8 mouse cellular contexts compared by ENCODE assay signal in the genomic region with DNA sequence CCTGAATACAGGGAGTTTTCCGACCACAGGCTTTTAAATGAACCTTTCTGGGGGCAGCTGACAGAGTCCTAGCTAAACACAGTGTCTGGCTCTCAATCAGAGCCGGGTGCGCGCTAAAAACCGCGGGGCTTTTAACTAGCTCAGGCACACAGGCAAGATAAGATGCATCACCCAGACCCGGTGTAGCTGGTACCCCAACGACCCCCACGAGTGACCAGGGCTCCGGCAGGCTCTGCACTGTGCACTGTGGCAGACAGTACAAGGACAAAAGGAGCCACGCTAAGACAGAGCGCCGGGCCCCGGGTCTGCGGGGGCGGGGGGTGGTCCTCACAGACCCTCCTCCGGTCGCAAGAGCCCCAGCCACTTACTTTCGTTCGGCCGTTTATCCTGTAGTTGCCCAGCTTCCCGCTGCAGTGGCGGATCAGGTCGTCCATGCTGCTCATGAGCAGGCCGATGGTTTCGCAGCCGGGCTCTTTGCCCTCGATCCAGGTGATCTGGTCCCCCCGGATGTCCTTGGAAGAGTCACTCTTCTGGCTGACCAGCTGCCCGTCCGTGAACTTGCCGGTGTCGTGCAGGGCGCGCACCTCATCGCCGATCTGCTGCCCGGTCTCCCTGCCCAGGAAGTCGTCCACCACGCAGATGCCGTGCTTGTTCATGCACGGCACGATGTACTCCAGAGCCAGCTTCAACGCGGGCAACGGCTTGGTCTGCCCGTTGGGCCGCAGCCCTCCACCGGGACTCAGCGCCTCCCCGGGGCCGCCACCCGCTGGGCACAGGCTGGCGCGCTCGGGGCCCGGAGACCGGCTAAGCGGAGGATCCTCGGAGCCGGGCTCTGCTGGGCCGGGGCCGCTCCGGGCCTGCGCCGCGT. TPM values are rescaled to one million over a fixed set of nuclear protein-coding genes. Genes with fewer than 3 reads are reported as not detected.
DNase-seq lines count a peak whose midpoint lies in the region; ATAC-seq and TF ChIP-seq lines count a peak whose summit lies in the region.

No protein-coding gene starts in this region.

- no peaks in the 10 kb centered on the region for H3K9me3 ChIP-seq in embryonic facial prominence, embryonic 15.5 days (replicated peaks)
- H3K9me3 ChIP-seq in heart, postnatal 0 days (replicated peaks; ENCODE audit: control insufficient read depth, low read length) = no peaks in the 10 kb centered on the region

- peak; percentile 57 to 58 for DNase-seq in adrenal gland, postnatal 36 days
- DNase-seq in heart, postnatal 0 days (ENCODE audit: low spot score) = no peak
- peak; percentile 49 to 72 for DNase-seq in kidney, postnatal 25 days
- peak; percentile 44 for DNase-seq in lung, postnatal 10 days
- DNase-seq in retina, embryonic 14.5 days (ENCODE audit: low spot score) = peak; percentile 57
- peak; percentile 49 for DNase-seq in urinary bladder, adult 2 months (ENCODE audit: low spot score)

- H3K4me1 ChIP-seq in embryonic facial prominence, embryonic 15.5 days = peaks cover 33% of the 10 kb centered on the region
- peaks cover 35% of the 10 kb centered on the region for H3K4me1 ChIP-seq in heart, postnatal 0 days (ENCODE audit: control insufficient read depth, insufficient read depth)

- H3K36me3 ChIP-seq in embryonic facial prominence, embryonic 15.5 days = no peaks in the 10 kb centered on the region
- H3K36me3 ChIP-seq in heart, postnatal 0 days (replicated peaks; ENCODE audit: control insufficient read depth, insufficient read depth, low read length) = no peaks in the 10 kb centered on the region

- no peaks in the 10 kb centered on the region for H3K27me3 ChIP-seq in embryonic facial prominence, embryonic 15.5 days
- no peaks in the 10 kb centered on the region for H3K27me3 ChIP-seq in heart, postnatal 0 days (ENCODE audit: control insufficient read depth, insufficient read depth, low read length)

- peak overlapping the region; percentile 93 for H3K27ac ChIP-seq in embryonic facial prominence, embryonic 15.5 days (replicated peaks)
- H3K27ac ChIP-seq in heart, postnatal 0 days (ENCODE audit: low read depth) = peak overlapping the region; percentile 92

- H3K4me2 ChIP-seq in embryonic facial prominence, embryonic 15.5 days (replicated peaks) = peak overlapping the region; percentile 86
- H3K4me2 ChIP-seq in heart, postnatal 0 days (ENCODE audit: low read depth, low read length) = peak overlapping the region; percentile 83

- H3K9ac ChIP-seq in embryonic facial prominence, embryonic 15.5 days = peak overlapping the region; percentile 83
- peak overlapping the region; percentile 73 for H3K9ac ChIP-seq in heart, postnatal 0 days (replicated peaks; ENCODE audit: low read depth, low read length)

- TF ChIP-seq CTCF in heart, postnatal 0 days (IDR thresholded peaks at IDR 0.05; ENCODE audit: low read depth) = no peak

- ATAC-seq in CD4-positive, CD25-positive, alpha-beta regulatory T cell, adult 4 months = peak; percentile 29
- ATAC-seq in embryonic facial prominence, embryonic 15.5 days (ENCODE audit: insufficient number of reproducible peaks, low FRiP score, low TSS enrichment, low read depth) = no peak
- ATAC-seq in heart, postnatal 0 days (ENCODE audit: insufficient read depth, low read depth) = peak; percentile 12

- WGBS in embryonic facial prominence, embryonic 15.5 days = under 1% methylated on average over 65 of the region's 67 CpGs
- WGBS in heart, postnatal 0 days = under 1% methylated on average over 65 of the region's 67 CpGs

- no peak for TF ChIP-seq EP300 in heart, postnatal 0 days (IDR thresholded peaks at IDR 0.05; ENCODE audit: low read depth)

- peak overlapping the region; percentile 89 for H3K4me3 ChIP-seq in embryonic facial prominence, embryonic 15.5 days (replicated peaks)
- peak overlapping the region; percentile 74 for H3K4me3 ChIP-seq in heart, postnatal 0 days (ENCODE audit: low read depth, low read length)

RNA-seq across cellular contexts. Expression of gene Egln1, which starts 1.0 kb away (rescaled TPM):
- 10 to 100 TPM; 11.0 to 13.7 TPM for polyA plus RNA-seq in CD4-positive, CD25-positive, alpha-beta regulatory T cell, adult 4 months (2017; shearing (Covaris generic))
- total RNA-seq in adrenal gland, postnatal 36 days (2021) = 10 to 100 TPM; 50.2 to 64.1 TPM
- 13.6 and 15.6 TPM in 2 replicates for polyA plus RNA-seq in embryonic facial prominence, embryonic 15.5 days (2015; fragmentation: Nextera tagmentation; extraction: Ambion mirVana)
- total RNA-seq in heart, postnatal 0 days (2014; rRNA removed; ENCODE audit: low replicate concordance) = 60.9 and 79.6 TPM in 2 replicates
- 16.5 and 17.7 TPM in 2 replicates for polyA plus RNA-seq in heart, postnatal 0 days (2015; fragmentation: Nextera tagmentation; extraction: Ambion mirVana)
- polyA plus RNA-seq in urinary bladder, adult 2 months (2012; rRNA removed) = 33.5 and 43.6 TPM in 2 replicates

RNA-seq across cellular contexts. Expression of gene Sprtn, which starts 50.4 kb away (rescaled TPM):
- polyA plus RNA-seq in CD4-positive, CD25-positive, alpha-beta regulatory T cell, adult 4 months (2017; shearing (Covaris generic)) = 1 to 10 TPM; 7.6 to 9.3 TPM
- total RNA-seq in adrenal gland, postnatal 36 days (2021) = 10 to 100 TPM; 19.0 to 19.7 TPM
- polyA plus RNA-seq in embryonic facial prominence, embryonic 15.5 days (2015; fragmentation: Nextera tagmentation; extraction: Ambion mirVana) = 12.4 and 12.6 TPM in 2 replicates
- 9.6 and 14.5 TPM in 2 replicates for total RNA-seq in heart, postnatal 0 days (2014; rRNA removed; ENCODE audit: low replicate concordance)
- polyA plus RNA-seq in heart, postnatal 0 days (2015; fragmentation: Nextera tagmentation; extraction: Ambion mirVana) = 5.1 and 6.7 TPM in 2 replicates
- 17.2 and 17.6 TPM in 2 replicates for polyA plus RNA-seq in urinary bladder, adult 2 months (2012; rRNA removed)

RNA-seq across cellular contexts. Expression of gene Exoc8, which starts 50.6 kb away (rescaled TPM):
- polyA plus RNA-seq in CD4-positive, CD25-positive, alpha-beta regulatory T cell, adult 4 months (2017; shearing (Covaris generic)) = 1 to 10 TPM; 8.2 to 8.3 TPM
- total RNA-seq in adrenal gland, postnatal 36 days (2021) = 10 to 100 TPM; 23.0 to 24.0 TPM
- 8.9 and 9.5 TPM in 2 replicates for polyA plus RNA-seq in embryonic facial prominence, embryonic 15.5 days (2015; fragmentation: Nextera tagmentation; extraction: Ambion mirVana)
- total RNA-seq in heart, postnatal 0 days (2014; rRNA removed; ENCODE audit: low replicate concordance) = 9.0 and 16.9 TPM in 2 replicates
- polyA plus RNA-seq in heart, postnatal 0 days (2015; fragmentation: Nextera tagmentation; extraction: Ambion mirVana) = 5.0 and 5.3 TPM in 2 replicates
- 12.2 and 13.9 TPM in 2 replicates for polyA plus RNA-seq in urinary bladder, adult 2 months (2012; rRNA removed)
